Mouse (Mus musculus): ENCODE measurements around the gene Rftn1. TPM values are rescaled to one million over a fixed set of nuclear protein-coding genes. Genes with fewer than 3 reads are reported as not detected.

The Rftn1 gene
- total and polyA plus RNA-seq, 3 experiments: 52.5 to 80.6 (median 60.5) TPM

- H3K4me3 ChIP-seq (replicated peaks in 1 of 3; ENCODE audit: low read depth in 2 of 3, low read length in 2 of 3, poor library complexity in 1 of 3): no peak overlapping the region
- DNase-seq (ENCODE audit: extremely low read depth): no peak
- peak overlapping the region; percentile 21; the same call in 1 of the 2 replicates for H3K27ac ChIP-seq (ENCODE audit: insufficient read depth, low read depth)
- H3K4me2 ChIP-seq (ENCODE audit: insufficient read depth, low read depth, poor library complexity, severe bottlenecking): no peak overlapping the region
- H3K79me2 ChIP-seq (replicated peaks; ENCODE audit: control insufficient read depth, extremely low read depth, insufficient read depth, poor library complexity, severe bottlenecking): peaks cover 94% of the 10 kb centered on the region
- in situ Hi-C loops (cut with MboI; ENCODE audit: low pct_ligation_motif_present, low pct_unique_long_range_greater_than_20kb, low sequenced_read_pairs): no loop called here
- no peak overlapping the region for H3K9ac ChIP-seq (ENCODE audit: insufficient read depth, low read depth)
- H3K9me3 ChIP-seq (replicated peaks; ENCODE audit: low read length): no peaks in the 10 kb centered on the region
- TF ChIP-seq CHD2 (IDR thresholded peaks at IDR 0.05; ENCODE audit: low read length) (no peak), ZMIZ1 (IDR thresholded peaks at IDR 0.05; ENCODE audit: low read depth, low read length) (no peak), HCFC1 (IDR thresholded peaks at IDR 0.05; ENCODE audit: low read depth, low read length) (no peak), SIN3A (IDR thresholded peaks at IDR 0.05; ENCODE audit: low read length) (no peak), MXI1 (IDR thresholded peaks at IDR 0.05; ENCODE audit: low read depth, low read length) (no peak), MAFK (IDR thresholded peaks at IDR 0.05; ENCODE audit: insufficient replicate concordance, low read length) (no peak), MEF2A (IDR thresholded peaks at IDR 0.05; ENCODE audit: borderline replicate concordance, low read depth, low read length) (no peak), PAX5 (IDR thresholded peaks at IDR 0.05; ENCODE audit: low read length) (no peak), CHD1 (IDR thresholded peaks at IDR 0.05; ENCODE audit: low read depth, low read length) (no peak), TBP (conservative IDR thresholded peaks at IDR 0.05; ENCODE audit: low read depth, low read length) (no peak), GABPA (IDR thresholded peaks at IDR 0.05; ENCODE audit: insufficient replicate concordance, low read depth, low read length) (no peak), IRF4 (IDR thresholded peaks at IDR 0.05; ENCODE audit: low read depth, low read length) (no peak), ZC3H11A (IDR thresholded peaks at IDR 0.05; ENCODE audit: low read depth, low read length) (no peak), BHLHE40 (IDR thresholded peaks at IDR 0.05; ENCODE audit: low read depth, low read length) (no peak), MYC (IDR thresholded peaks at IDR 0.05; ENCODE audit: low read depth, low read length) (no peak)
- peaks cover 32 to 96% of the 10 kb centered on the region in 2 experiments for H3K4me1 ChIP-seq (ENCODE audit: control insufficient read depth in 1 of 2, insufficient read depth in 2 of 2)
- dilution Hi-C loops (cut with MboI; ENCODE audit: extremely low pct_ligation_motif_present, extremely low pct_unique_long_range_greater_than_20kb, low sequenced_read_pairs): no loop called here
- peaks cover 45 to 94% of the 10 kb centered on the region in 2 experiments for H3K36me3 ChIP-seq (replicated peaks in 1 of 2; ENCODE audit: control insufficient read depth in 1 of 2, insufficient read depth in 1 of 2, low read length in 1 of 2)
- no peaks in the 10 kb centered on the region for H3K27me3 ChIP-seq (replicated peaks)
These were observed 97.6 kb downstream of the Rftn1 start for GRCm38 (mm10) chr17:50092848-50093247.

GRCm38 (mm10) chr17:50091829-50092228, 98.6 kb downstream of the Rftn1 start:
- Histone ChIP-seq H3K4me3 (replicated peaks in 1 of 3; ENCODE audit: low read depth in 2 of 3, low read length in 2 of 3, poor library complexity in 1 of 3) (no peak overlapping the region), H3K36me3 (replicated peaks in 1 of 2; ENCODE audit: control insufficient read depth in 1 of 2, insufficient read depth in 1 of 2, low read length in 1 of 2) (peaks cover 53 to 94% of the 10 kb centered on the region in 2 experiments), H3K27me3 (replicated peaks) (no peaks in the 10 kb centered on the region), H3K4me2 (ENCODE audit: insufficient read depth, low read depth, poor library complexity, severe bottlenecking) (no peak overlapping the region), H3K27ac (ENCODE audit: insufficient read depth, low read depth) (no peak overlapping the region), H3K9ac (ENCODE audit: insufficient read depth, low read depth) (no peak overlapping the region), H3K9me3 (replicated peaks; ENCODE audit: low read length) (no peaks in the 10 kb centered on the region), H3K79me2 (replicated peaks; ENCODE audit: control insufficient read depth, extremely low read depth, insufficient read depth, poor library complexity, severe bottlenecking) (peaks cover 92% of the 10 kb centered on the region), H3K4me1 (ENCODE audit: control insufficient read depth in 1 of 2, insufficient read depth in 2 of 2) (peaks cover 36 to 95% of the 10 kb centered on the region in 2 experiments)
- in situ Hi-C loops (cut with MboI; ENCODE audit: low pct_ligation_motif_present, low pct_unique_long_range_greater_than_20kb, low sequenced_read_pairs): no loop called here
- dilution Hi-C loops (cut with MboI; ENCODE audit: extremely low pct_ligation_motif_present, extremely low pct_unique_long_range_greater_than_20kb, low sequenced_read_pairs): no loop called here
- no peak for DNase-seq (ENCODE audit: extremely low read depth)
- TF ChIP-seq MAFK (IDR thresholded peaks at IDR 0.05; ENCODE audit: insufficient replicate concordance, low read length) (0 out of 2 replicates have a peak, but pooled peaks have one; percentile 6), MYC (IDR thresholded peaks at IDR 0.05; ENCODE audit: low read depth, low read length) (no peak)
